Mouse (Mus musculus): Measurements from ENCODE around the gene Rpl22l1. TPM values are rescaled to one million over a fixed set of nuclear protein-coding genes. Genes with fewer than 3 reads are reported as not detected.

Gene Rpl22l1
- total and polyA plus RNA-seq, 2 experiments from 2014 or later = 171 to 376 TPM

- no peaks in the 10 kb centered on the region for H3K27me3 ChIP-seq (ENCODE audit: insufficient read depth, low read length)
- H3K27ac ChIP-seq (ENCODE audit: low read depth, low read length) = no peak overlapping the region
- H3K9me3 ChIP-seq (ENCODE audit: low read length) = 0 out of 2 replicates have a peak, but pooled peaks cover 5% of the 10 kb centered on the region
- H3K4me1 ChIP-seq (ENCODE audit: insufficient read depth, low read length) = no peaks in the 10 kb centered on the region
- H3K4me2 ChIP-seq (ENCODE audit: low read depth, low read length, poor library complexity, severe bottlenecking) = no peak overlapping the region
- no peak for ATAC-seq (ENCODE audit: low FRiP score)
- no peak overlapping the region for H3K9ac ChIP-seq (replicated peaks; ENCODE audit: low read length, poor library complexity, severe bottlenecking)
- DNase-seq (ENCODE audit: low spot score) = no peak
- H3K36me3 ChIP-seq (ENCODE audit: insufficient read depth, low read length) = no peaks in the 10 kb centered on the region
- TF ChIP-seq CTCF (IDR thresholded peaks at IDR 0.05) = no peak
- H3K4me3 ChIP-seq (ENCODE audit: low read depth, low read length) = no peak overlapping the region
- 92% methylated on average over 7 of the region's 7 CpGs for WGBS
Observed at GRCm38 (mm10) chr3:28775361-28775760, 29.9 kb upstream of the Rpl22l1 start.

- Histone ChIP-seq H3K36me3 (ENCODE audit: insufficient read depth, low read length) (no peaks in the 10 kb centered on the region), H3K4me1 (ENCODE audit: insufficient read depth, low read length) (no peaks in the 10 kb centered on the region), H3K9ac (replicated peaks; ENCODE audit: low read length, poor library complexity, severe bottlenecking) (no peak overlapping the region), H3K27me3 (ENCODE audit: insufficient read depth, low read length) (no peaks in the 10 kb centered on the region), H3K4me2 (ENCODE audit: low read depth, low read length, poor library complexity, severe bottlenecking) (no peak overlapping the region), H3K27ac (ENCODE audit: low read depth, low read length) (no peak overlapping the region), H3K9me3 (ENCODE audit: low read length) (0 out of 2 replicates have a peak, but pooled peaks cover 5% of the 10 kb centered on the region), H3K4me3 (ENCODE audit: low read depth, low read length) (no peak overlapping the region)
- 86% methylated on average over 1 of the region's 1 CpGs for WGBS
- DNase-seq (ENCODE audit: low spot score) = no peak
- ATAC-seq (ENCODE audit: low FRiP score) = no peak
- TF ChIP-seq CTCF (IDR thresholded peaks at IDR 0.05) = no peak
Observed at GRCm38 (mm10) chr3:28775958-28776357, 29.3 kb upstream of the Rpl22l1 start.

- no peak overlapping the region for H3K9ac ChIP-seq (replicated peaks; ENCODE audit: low read length, poor library complexity, severe bottlenecking)
- no peaks in the 10 kb centered on the region for H3K36me3 ChIP-seq (ENCODE audit: insufficient read depth, low read length)
- WGBS = 65% methylated on average over 1 of the region's 1 CpGs
- ATAC-seq (ENCODE audit: low FRiP score) = no peak
- H3K27me3 ChIP-seq (ENCODE audit: insufficient read depth, low read length) = no peaks in the 10 kb centered on the region
- 0 out of 2 replicates have a peak, but pooled peaks cover 5% of the 10 kb centered on the region for H3K9me3 ChIP-seq (ENCODE audit: low read length)
- no peak for TF ChIP-seq CTCF (IDR thresholded peaks at IDR 0.05)
- H3K27ac ChIP-seq (ENCODE audit: low read depth, low read length) = no peak overlapping the region
- no peaks in the 10 kb centered on the region for H3K4me1 ChIP-seq (ENCODE audit: insufficient read depth, low read length)
- H3K4me3 ChIP-seq (ENCODE audit: low read depth, low read length) = no peak overlapping the region
- H3K4me2 ChIP-seq (ENCODE audit: low read depth, low read length, poor library complexity, severe bottlenecking) = no peak overlapping the region
- no peak for DNase-seq (ENCODE audit: low spot score)
Observed at GRCm38 (mm10) chr3:28776491-28776890, 28.7 kb upstream of the Rpl22l1 start.

GRCm38 (mm10) chr3:28780511-28780910 is 24.7 kb upstream of the Rpl22l1 start:
- DNase-seq (ENCODE audit: low spot score) (no peak), ATAC-seq (ENCODE audit: low FRiP score) (peak; percentile 5; the same call in 1 of the 2 replicates)
- Histone ChIP-seq H3K4me2 (ENCODE audit: low read depth, low read length, poor library complexity, severe bottlenecking) (peak overlapping the region; percentile 82), H3K27ac (ENCODE audit: low read depth, low read length) (no peak overlapping the region), H3K4me3 (ENCODE audit: low read depth, low read length) (peak overlapping the region; percentile 60), H3K9me3 (ENCODE audit: low read length) (no peaks in the 10 kb centered on the region), H3K36me3 (ENCODE audit: insufficient read depth, low read length) (no peaks in the 10 kb centered on the region), H3K9ac (replicated peaks; ENCODE audit: low read length, poor library complexity, severe bottlenecking) (no peak overlapping the region), H3K27me3 (ENCODE audit: insufficient read depth, low read length) (no peaks in the 10 kb centered on the region), H3K4me1 (ENCODE audit: insufficient read depth, low read length) (no peaks in the 10 kb centered on the region)
- TF ChIP-seq CTCF (IDR thresholded peaks at IDR 0.05) = no peak
- WGBS = 71% methylated on average over 9 of the region's 9 CpGs

GRCm38 (mm10) chr3:28780994-28781393 is 24.2 kb upstream of the Rpl22l1 start, which contains the start of gene Eif5a2:
TSS of gene Eif5a2 (plus strand) at chr3:28781276.
- no peak within 1 kb of the TSS for H3K27ac ChIP-seq (ENCODE audit: low read depth, low read length)
- no peaks in the 10 kb centered on the region for H3K4me1 ChIP-seq (ENCODE audit: insufficient read depth, low read length)
- H3K36me3 ChIP-seq (ENCODE audit: insufficient read depth, low read length) = no peaks in the 10 kb centered on the region
- DNase-seq (ENCODE audit: low spot score) = peak; percentile 97
- under 1% methylated on average over 42 of the region's 46 CpGs for WGBS
- ATAC-seq (ENCODE audit: low FRiP score) = peak; percentile 99
- no peaks in the 10 kb centered on the region for H3K27me3 ChIP-seq (ENCODE audit: insufficient read depth, low read length)
- TF ChIP-seq CTCF (IDR thresholded peaks at IDR 0.05) = no peak
- H3K4me2 ChIP-seq (ENCODE audit: low read depth, low read length, poor library complexity, severe bottlenecking) = peak within 1 kb of the TSS; percentile 82
- no peaks in the 10 kb centered on the region for H3K9me3 ChIP-seq (ENCODE audit: low read length)
- H3K9ac ChIP-seq (replicated peaks; ENCODE audit: low read length, poor library complexity, severe bottlenecking) = peak within 1 kb of the TSS; percentile 46
- H3K4me3 ChIP-seq (ENCODE audit: low read depth, low read length) = peak within 1 kb of the TSS; percentile 60

- no peaks in the 10 kb centered on the region for H3K27me3 ChIP-seq (ENCODE audit: insufficient read depth, low read length)
- peak overlapping the region; percentile 60 for H3K4me3 ChIP-seq (ENCODE audit: low read depth, low read length)
- TF ChIP-seq CTCF (IDR thresholded peaks at IDR 0.05) = no peak
- ATAC-seq (ENCODE audit: low FRiP score) = no peak
- H3K27ac ChIP-seq (ENCODE audit: low read depth, low read length) = no peak overlapping the region
- WGBS = 1% methylated on average over 40 of the region's 41 CpGs
- no peaks in the 10 kb centered on the region for H3K36me3 ChIP-seq (ENCODE audit: insufficient read depth, low read length)
- DNase-seq (ENCODE audit: low spot score) = no peak
- H3K9me3 ChIP-seq (ENCODE audit: low read length) = no peaks in the 10 kb centered on the region
- H3K4me1 ChIP-seq (ENCODE audit: insufficient read depth, low read length) = no peaks in the 10 kb centered on the region
- H3K9ac ChIP-seq (replicated peaks; ENCODE audit: low read length, poor library complexity, severe bottlenecking) = peak overlapping the region; percentile 46
- peak overlapping the region; percentile 82 for H3K4me2 ChIP-seq (ENCODE audit: low read depth, low read length, poor library complexity, severe bottlenecking)
Observed at GRCm38 (mm10) chr3:28781422-28781821, 23.8 kb upstream of the Rpl22l1 start.
